Mouse (Mus musculus) CH12.LX (cell line): ENCODE results near the gene Hoxc4. TPM values are rescaled to one million over a fixed set of nuclear protein-coding genes. Genes with fewer than 3 reads are reported as not detected.

Experiments
- DNase-seq: peaks from one replicate; pipeline ENCODE4 v3.0.0-alpha.2; 2013; ENCODE audit errors: extremely low read depth
- H3K27ac ChIP-seq: 2 replicates; pipeline ENCODE4 v1.5.1; 2012; ENCODE audit warnings: low read depth, mild to moderate bottlenecking, control low read depth, moderate library complexity; ENCODE audit not compliant: insufficient read depth
- H3K27me3 ChIP-seq: replicated peaks from 2 replicates; pipeline ENCODE3; 2012; ENCODE audit warnings: inconsistent platforms
- H3K36me3 ChIP-seq, 2 experiments: replicated peaks in 1 of 2; 2 replicates each; pipeline versions ENCODE3 to v1.6.1; 2012; ENCODE audit warnings: inconsistent platforms in 1 of 2, low read length in 1 of 2, mild to moderate bottlenecking in 1 of 2, mixed read lengths in 1 of 2, moderate library complexity in 1 of 2; ENCODE audit not compliant: control insufficient read depth in 1 of 2, insufficient read depth in 1 of 2
- H3K4me1 ChIP-seq, 2 experiments: 2 replicates each; pipeline ENCODE4 v1.6.1; 2012; ENCODE audit warnings: inconsistent platforms in 1 of 2, moderate library complexity in 1 of 2; ENCODE audit not compliant: insufficient read depth in 2 of 2, control insufficient read depth in 1 of 2
- H3K4me2 ChIP-seq: 2 replicates; pipeline ENCODE4 v1.6.1; 2012; ENCODE audit warnings: low read depth, mild to moderate bottlenecking, control low read depth; ENCODE audit not compliant: poor library complexity, insufficient read depth, severe bottlenecking
- H3K4me3 ChIP-seq, 3 experiments: fragments of 150-350 bp in 1 of 3; sonication (generic) in 1 of 3; replicated peaks in 1 of 3; 2 replicates each; pipeline versions ENCODE3 to v1.5.1; 2011 to 2012; ENCODE audit warnings: low read depth in 2 of 3, low read length in 2 of 3, mild to moderate bottlenecking in 2 of 3, moderate library complexity in 2 of 3, control low read depth in 1 of 3, improper control_type of control experiment in 1 of 3, inconsistent platforms in 1 of 3, mixed read lengths in 1 of 3; ENCODE audit not compliant: poor library complexity in 1 of 3
- H3K79me2 ChIP-seq: replicated peaks from 2 replicates; pipeline ENCODE4 v1.6.1; 2012; ENCODE audit warnings: mild to moderate bottlenecking, moderate library complexity; ENCODE audit not compliant: control insufficient read depth, poor library complexity, insufficient read depth, severe bottlenecking; ENCODE audit errors: extremely low read depth
- H3K9ac ChIP-seq: 2 replicates; pipeline ENCODE4 v1.6.1; 2012; ENCODE audit warnings: low read depth, mild to moderate bottlenecking, control low read depth, moderate library complexity; ENCODE audit not compliant: insufficient read depth
- H3K9me3 ChIP-seq: replicated peaks from 2 replicates; pipeline ENCODE3; 2012; ENCODE audit warnings: low read length, inconsistent platforms, mixed read lengths
- BHLHE40 ChIP-seq: IDR thresholded peaks from 2 replicates; pipeline ENCODE4 v1.6.1; 2011; ENCODE audit warnings: mild to moderate bottlenecking, low read depth, low read length, improper control_type of control experiment
- CHD1 ChIP-seq: IDR thresholded peaks from 2 replicates; pipeline ENCODE4 v1.6.1; 2012; ENCODE audit warnings: low read depth, low read length, improper control_type of control experiment, inconsistent platforms
- CTCF ChIP-seq, 2 experiments: IDR thresholded peaks in 1 of 2; conservative IDR thresholded peaks in 1 of 2; 2 replicates each; pipeline ENCODE4 v1.5.1; 2011 to 2012; ENCODE audit warnings: low read depth in 2 of 2, low read length in 2 of 2, improper control_type of control experiment in 1 of 2, inconsistent platforms in 1 of 2, mild to moderate bottlenecking in 1 of 2, moderate library complexity in 1 of 2
- E2F4 ChIP-seq: IDR thresholded peaks from 2 replicates; pipeline ENCODE4 v1.6.1; 2011; ENCODE audit warnings: low read depth, low read length, improper control_type of control experiment; ENCODE audit not compliant: insufficient replicate concordance
- ELF1 ChIP-seq: IDR thresholded peaks from 2 replicates; pipeline ENCODE4 v1.6.1; 2014; ENCODE audit warnings: low read depth, mild to moderate bottlenecking, inconsistent platforms, low read length, improper control_type of control experiment
- ETS1 ChIP-seq: conservative IDR thresholded peaks from 2 replicates; pipeline ENCODE4 v1.6.1; 2012; ENCODE audit warnings: low read depth, mild to moderate bottlenecking, inconsistent platforms, low read length, improper control_type of control experiment, moderate library complexity
- JUN ChIP-seq: IDR thresholded peaks from 2 replicates; pipeline ENCODE4 v1.6.1; 2011; ENCODE audit warnings: low read depth, mild to moderate bottlenecking, low read length, improper control_type of control experiment, moderate library complexity; ENCODE audit not compliant: insufficient read depth
- MAFK ChIP-seq: IDR thresholded peaks from 2 replicates; pipeline ENCODE4 v1.6.1; 2011; ENCODE audit warnings: low read length, improper control_type of control experiment; ENCODE audit not compliant: insufficient replicate concordance
- MXI1 ChIP-seq: IDR thresholded peaks from 2 replicates; pipeline ENCODE4 v1.6.1; 2011; ENCODE audit warnings: mild to moderate bottlenecking, low read depth, low read length, improper control_type of control experiment
- MYC ChIP-seq: IDR thresholded peaks from 2 replicates; pipeline ENCODE4 v1.6.1; 2011; ENCODE audit warnings: low read depth, mild to moderate bottlenecking, improper control_type of control experiment, low read length
- NRF1 ChIP-seq: IDR thresholded peaks from 2 replicates; pipeline ENCODE4 v1.6.1; 2014; ENCODE audit warnings: low read depth, mild to moderate bottlenecking, inconsistent platforms, low read length, improper control_type of control experiment, moderate library complexity
- PAX5 ChIP-seq: IDR thresholded peaks from 2 replicates; pipeline ENCODE4 v1.6.1; 2012; ENCODE audit warnings: low read length, inconsistent platforms, mixed read lengths
- POLR2A ChIP-seq: IDR thresholded peaks from 2 replicates; pipeline ENCODE4 v1.6.1; 2011; ENCODE audit warnings: low read depth, mild to moderate bottlenecking, improper control_type of control experiment, low read length
- RCOR1 ChIP-seq: conservative IDR thresholded peaks from 2 replicates; pipeline ENCODE4 v1.6.1; 2012; ENCODE audit warnings: low read depth, mild to moderate bottlenecking, inconsistent platforms, low read length, improper control_type of control experiment
- SIN3A ChIP-seq: IDR thresholded peaks from 2 replicates; pipeline ENCODE4 v1.6.1; 2012; ENCODE audit warnings: low read length, improper control_type of control experiment, inconsistent platforms
- SMC3 ChIP-seq: IDR thresholded peaks from 2 replicates; pipeline ENCODE4 v1.6.1; 2011; ENCODE audit warnings: low read depth, low read length, improper control_type of control experiment
- TBP ChIP-seq: conservative IDR thresholded peaks from 2 replicates; pipeline ENCODE4 v1.6.1; 2011; ENCODE audit warnings: low read depth, low read length, improper control_type of control experiment
- UBTF ChIP-seq: IDR thresholded peaks from 2 replicates; pipeline ENCODE4 v1.6.1; 2012; ENCODE audit warnings: low read depth, mild to moderate bottlenecking, inconsistent platforms, low read length, improper control_type of control experiment, moderate library complexity
- ZC3H11A ChIP-seq: IDR thresholded peaks from 2 replicates; pipeline ENCODE4 v1.6.1; 2012; ENCODE audit warnings: low read depth, mild to moderate bottlenecking, inconsistent platforms, low read length, improper control_type of control experiment
- ZKSCAN1 ChIP-seq: IDR thresholded peaks from 2 replicates; pipeline ENCODE4 v1.6.1; 2012; ENCODE audit warnings: low read depth, inconsistent platforms, low read length, improper control_type of control experiment, borderline replicate concordance
- ZNF384 ChIP-seq: IDR thresholded peaks from 2 replicates; pipeline ENCODE4 v1.6.1; 2012; ENCODE audit warnings: low read depth, low read length, improper control_type of control experiment, inconsistent platforms
- dilution Hi-C: fragments of 300-500 bp; cut with MboI; formaldehyde crosslinking; loops from 2 replicates; pipeline ENCODE4 v1.14.3; 2020; ENCODE audit warnings: low sequenced_read_pairs; ENCODE audit not compliant: extremely low pct_unique_long_range_greater_than_20kb, extremely low pct_ligation_motif_present
- in situ Hi-C: fragments of 300-500 bp; cut with MboI; formaldehyde crosslinking; loops from 3 replicates; pipeline ENCODE4 v1.14.3; 2019; ENCODE audit warnings: low sequenced_read_pairs, low pct_ligation_motif_present, low pct_unique_long_range_greater_than_20kb, mixed read lengths
- polyA plus RNA-seq: library from polyadenylated mRNA; unstranded; fragments of >175 nt; gene quantifications from 2 replicates; pipeline ENCODE4 v1.2.1, GENCODE M21; 2012; ENCODE audit warnings: low read depth; ENCODE audit not compliant: insufficient read length
- total RNA-seq, 2 experiments: library from RNA; depleted of rRNA; stranded (reverse); fragments of 300-350 nt in 1 of 2; fragments of >200 nt in 1 of 2; gene quantifications; 2 replicates each; pipeline ENCODE4 v1.2.3; 2012 to 2014

Gene Hoxc4
- total and polyA plus RNA-seq, 3 experiments = 5.7 to 31.7 (median 8.6) TPM

- in situ Hi-C loops (loop anchor here (10.0 kb wide), 1 partner anchor 164 kb away; no protein-coding TSS in a partner anchor), dilution Hi-C loops (no loop called here)
- no peaks in the 10 kb centered on the region for H3K36me3 ChIP-seq
- H3K4me1 ChIP-seq = peaks cover 0 to 41% of the 10 kb centered on the region in 2 experiments; a peak in 2 of 4 replicates
- H3K4me2 ChIP-seq = no peak overlapping the region
- no peak overlapping the region for H3K27ac ChIP-seq
- no peaks in the 10 kb centered on the region for H3K79me2 ChIP-seq
- no peak overlapping the region for H3K4me3 ChIP-seq
- H3K9ac ChIP-seq = no peak overlapping the region
- TF ChIP-seq ZKSCAN1 = no peak
- no peak for TF ChIP-seq CHD1
- no peak for TF ChIP-seq SMC3
- no peak for TF ChIP-seq UBTF
- no peak for TF ChIP-seq NRF1
- no peak for TF ChIP-seq ETS1
- no peak for TF ChIP-seq CTCF (conservative IDR thresholded peaks at IDR 0.05 in 1 of 2, IDR thresholded peaks at IDR 0.05 in 1 of 2; ENCODE audit: low read depth in 2 of 2, low read length in 2 of 2)
- no peak for TF ChIP-seq ELF1
- TF ChIP-seq POLR2A = no peak
- no peak for TF ChIP-seq RCOR1
- no peak for TF ChIP-seq PAX5
- no peak for TF ChIP-seq ZNF384
- TF ChIP-seq E2F4 = no peak
- TF ChIP-seq TBP = no peak
- TF ChIP-seq MAFK = no peak
- no peak for TF ChIP-seq MYC
- no peak for TF ChIP-seq MXI1
- no peak for TF ChIP-seq BHLHE40
- no peak for TF ChIP-seq SIN3A
- H3K27me3 ChIP-seq = no peaks in the 10 kb centered on the region
- no peak for DNase-seq
- peaks cover 7% of the 10 kb centered on the region for H3K9me3 ChIP-seq
Measured at GRCm38 (mm10) chr15:103010847-103011555, 7.7 kb upstream of the Hoxc4 start.

- no peaks in the 10 kb centered on the region for H3K27me3 ChIP-seq
- dilution Hi-C loops = no loop called here
- no peak overlapping the region for H3K27ac ChIP-seq
- in situ Hi-C loops = loop anchor here (10.0 kb wide), 1 partner anchor 163 kb away; no protein-coding TSS in a partner anchor
- H3K9me3 ChIP-seq = peaks cover 7% of the 10 kb centered on the region
- H3K36me3 ChIP-seq = no peaks in the 10 kb centered on the region
- H3K4me1 ChIP-seq = peaks cover 0 to 37% of the 10 kb centered on the region in 2 experiments; a peak in 2 of 4 replicates
- no peak overlapping the region for H3K9ac ChIP-seq
- no peak for DNase-seq
- H3K4me3 ChIP-seq = no peak overlapping the region
- H3K79me2 ChIP-seq = no peaks in the 10 kb centered on the region
- no peak for TF ChIP-seq SMC3
- no peak for TF ChIP-seq ZC3H11A
- TF ChIP-seq JUN = no peak
- no peak overlapping the region for H3K4me2 ChIP-seq
Measured at GRCm38 (mm10) chr15:103011928-103012486, 6.7 kb upstream of the Hoxc4 start.
